Mouse (Mus musculus) forebrain, postnatal 0 days (tissue): Measurements from ENCODE around the gene Cfap20. TPM values are rescaled to one million over a fixed set of nuclear protein-coding genes. Genes with fewer than 3 reads are reported as not detected.
"Not testable (repeated sequence)": the region's sequence is repeated elsewhere in the genome, so short reads cannot be mapped to it uniquely, and the experiment has no call there.

Source experiments
- ATAC-seq: fragments of 200-750 bp; cut with Nextera tagmentation; 2 replicates; pipeline ENCODE4 v1.8.0; 2017; ENCODE audit warnings: mild to moderate bottlenecking, moderate library complexity
- DNase-seq: peaks from one replicate; pipeline ENCODE4 v3.0.0-alpha.2; 2015
- H3K27ac ChIP-seq: fragments of 300-500 bp; sonication (generic); 2 replicates; pipeline ENCODE4 v1.5.1; 2014; ENCODE audit warnings: low read depth, mild to moderate bottlenecking, antibody characterized with exemption, low read length, moderate library complexity, mixed read lengths
- H3K27me3 ChIP-seq: fragments of 300-500 bp; sonication (generic); 2 replicates; pipeline ENCODE4 v1.6.1; 2014; ENCODE audit warnings: mild to moderate bottlenecking, low read length, mixed read lengths; ENCODE audit not compliant: insufficient read depth
- H3K36me3 ChIP-seq: fragments of 300-500 bp; sonication (generic); 2 replicates; pipeline ENCODE4 v1.6.1; 2014; ENCODE audit warnings: mild to moderate bottlenecking, moderate library complexity; ENCODE audit not compliant: insufficient read depth
- H3K4me1 ChIP-seq: fragments of 300-500 bp; sonication (generic); 2 replicates; pipeline ENCODE4 v1.6.1; 2014; ENCODE audit warnings: antibody characterized with exemption; ENCODE audit not compliant: insufficient read depth
- H3K4me2 ChIP-seq: fragments of 300-500 bp; sonication (generic); 2 replicates; pipeline ENCODE4 v1.6.1; 2014; ENCODE audit warnings: low read depth, mild to moderate bottlenecking, moderate library complexity
- H3K4me3 ChIP-seq: fragments of 300-500 bp; sonication (generic); 2 replicates; pipeline ENCODE4 v1.5.1; 2014; ENCODE audit warnings: low read depth, low read length, mixed read lengths
- H3K9ac ChIP-seq: fragments of 300-500 bp; sonication (generic); 2 replicates; pipeline ENCODE4 v1.6.1; 2014; ENCODE audit warnings: mild to moderate bottlenecking
- H3K9me3 ChIP-seq: fragments of 300-500 bp; sonication (generic); 2 replicates; pipeline ENCODE4 v1.6.1; 2016; ENCODE audit warnings: low read length
- CTCF ChIP-seq: sonication (generic); IDR thresholded peaks from 2 replicates; pipeline ENCODE4 v1.5.1; 2016; ENCODE audit warnings: antibody characterized with exemption, control low read depth, low read depth
- WGBS: fragments of 180-500 bp; shearing (Covaris S2); extraction: QIAGEN DNeasy Blood & Tissue Kit; methylation state at CpG from one replicate; pipeline ENCODE4 v1.1.7; 2014; 5-methylcytosine and 5-hydroxymethylcytosine counted together
- polyA plus RNA-seq: library from polyadenylated mRNA; unstranded; fragments of >200 nt; fragmentation: Nextera tagmentation; extraction: Ambion mirVana; gene quantifications from 2 replicates; pipeline ENCODE4 v1.2.1, GENCODE M21; 2015
- total RNA-seq: library from RNA; depleted of rRNA; stranded (reverse); fragments of >200 nt; gene quantifications from 2 replicates; pipeline ENCODE4 v1.2.3, GENCODE M21; 2014

Cfap20 gene
- total and polyA plus RNA-seq, 2 experiments from 2014 or later, result 88.8 to 125 TPM

DNA sequence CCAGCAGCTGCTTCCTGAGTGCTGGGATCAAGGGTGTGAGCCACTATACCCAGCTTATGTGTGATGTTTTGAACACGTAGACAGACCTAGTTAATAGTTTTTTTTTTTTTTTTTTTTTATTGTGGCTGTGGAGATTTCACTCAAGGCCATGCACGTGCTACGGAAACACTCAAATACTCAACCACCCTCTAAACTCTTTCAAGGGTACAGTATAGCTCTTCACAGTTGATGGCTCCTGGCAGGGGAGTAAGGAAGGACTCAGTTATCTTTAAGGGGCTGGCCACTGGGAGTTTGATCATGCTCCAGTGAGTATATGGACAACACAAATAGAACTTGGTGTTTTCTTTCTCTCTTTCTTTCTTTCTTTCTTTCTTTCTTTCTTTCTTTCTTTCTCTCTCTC lies 50.2 kb downstream of the Cfap20 start:
- H3K36me3 ChIP-seq, result no peaks in the 10 kb centered on the region
- no peak overlapping the region for H3K27ac ChIP-seq
- H3K9ac ChIP-seq, result no peak overlapping the region
- H3K4me1 ChIP-seq, result no peaks in the 10 kb centered on the region
- DNase-seq (no peak), ATAC-seq (no peak)
- no peak overlapping the region for H3K4me3 ChIP-seq
- 89% methylated on average over 3 of the region's 3 CpGs for WGBS
- no peak overlapping the region for H3K4me2 ChIP-seq
- peaks cover 3% of the 10 kb centered on the region; the same call in 1 of the 2 replicates for H3K9me3 ChIP-seq
- no peaks in the 10 kb centered on the region for H3K27me3 ChIP-seq
- TF ChIP-seq CTCF, result no peak

DNA sequence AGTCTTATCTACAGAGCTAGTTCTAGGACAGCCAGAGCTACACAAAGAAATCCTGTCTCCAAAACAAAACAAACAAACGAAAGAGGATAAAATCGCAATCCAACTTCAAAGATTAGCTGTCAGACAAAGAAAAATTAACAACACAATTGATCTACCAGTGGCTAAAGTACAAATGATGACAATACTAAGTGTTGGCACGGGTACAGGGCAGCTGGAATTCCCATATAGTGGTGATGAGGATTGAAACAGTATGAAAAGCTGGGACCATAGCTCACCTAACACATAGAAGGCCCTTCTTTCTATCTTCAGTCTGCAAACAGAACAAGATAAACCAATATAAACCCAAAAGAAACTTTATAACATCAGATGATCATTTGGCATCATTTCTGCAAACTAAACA lies 53.1 kb downstream of the Cfap20 start:
- no peak for TF ChIP-seq CTCF
- peaks cover 3% of the 10 kb centered on the region; the same call in 1 of the 2 replicates for H3K9me3 ChIP-seq
- 87% methylated on average over 3 of the region's 3 CpGs for WGBS
- H3K36me3 ChIP-seq, result no peaks in the 10 kb centered on the region
- no peaks in the 10 kb centered on the region for H3K27me3 ChIP-seq
- no peak overlapping the region for H3K4me3 ChIP-seq
- ATAC-seq (no peak), DNase-seq (no peak)
- no peak overlapping the region for H3K4me2 ChIP-seq
- no peak overlapping the region for H3K9ac ChIP-seq
- H3K4me1 ChIP-seq, result no peaks in the 10 kb centered on the region
- no peak overlapping the region for H3K27ac ChIP-seq

DNA sequence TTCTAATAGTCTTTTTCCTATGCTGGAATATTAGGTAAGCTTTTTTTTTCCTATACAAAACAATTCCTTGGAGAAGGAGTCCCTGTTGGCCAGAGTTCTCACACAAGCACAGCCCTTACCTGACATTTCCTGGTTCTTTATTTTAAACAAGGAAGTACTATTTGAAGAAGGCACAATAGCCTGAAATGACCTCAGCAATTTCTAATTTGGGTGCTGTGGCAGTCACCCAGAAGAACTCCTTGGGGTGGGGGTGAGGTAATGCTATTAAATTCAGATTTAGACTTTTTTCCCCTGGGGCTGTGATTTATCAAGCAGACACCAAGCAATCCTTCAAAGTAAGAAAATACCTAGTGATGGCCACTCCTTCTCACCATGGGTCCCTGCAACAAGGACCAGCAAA lies 53.7 kb downstream of the Cfap20 start:
- Histone ChIP-seq H3K4me1 (no peaks in the 10 kb centered on the region), H3K4me2 (no peak overlapping the region), H3K27me3 (no peaks in the 10 kb centered on the region), H3K9ac (no peak overlapping the region), H3K4me3 (no peak overlapping the region), H3K36me3 (no peaks in the 10 kb centered on the region), H3K27ac (no peak overlapping the region), H3K9me3 (peaks cover 3% of the 10 kb centered on the region; the same call in 1 of the 2 replicates)
- TF ChIP-seq CTCF, result no peak
- DNase-seq (no peak), ATAC-seq (no peak)

DNA sequence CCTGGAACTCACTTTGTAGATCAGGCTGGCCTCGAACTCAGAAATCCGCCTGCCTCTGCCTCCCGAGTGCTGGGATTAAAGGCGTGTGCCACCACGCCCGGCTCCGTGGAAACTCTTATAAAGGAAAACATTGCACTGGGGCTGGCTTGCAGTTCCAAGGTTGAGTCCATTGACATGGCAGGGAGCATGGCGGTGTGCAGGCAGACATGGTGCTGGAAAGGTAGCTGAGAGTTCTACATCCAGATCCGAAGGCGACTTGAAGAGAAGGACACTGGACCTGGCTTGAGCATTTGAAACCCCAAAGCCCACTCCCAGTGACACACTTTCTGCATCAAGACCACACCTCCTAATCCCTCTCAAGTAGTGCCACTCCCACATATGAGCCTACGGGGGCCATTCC lies 55.7 kb downstream of the Cfap20 start:
- ATAC-seq, H3K4me1 ChIP-seq: not testable (repeated sequence)
- 97% methylated on average over 11 of the region's 11 CpGs for WGBS

DNA sequence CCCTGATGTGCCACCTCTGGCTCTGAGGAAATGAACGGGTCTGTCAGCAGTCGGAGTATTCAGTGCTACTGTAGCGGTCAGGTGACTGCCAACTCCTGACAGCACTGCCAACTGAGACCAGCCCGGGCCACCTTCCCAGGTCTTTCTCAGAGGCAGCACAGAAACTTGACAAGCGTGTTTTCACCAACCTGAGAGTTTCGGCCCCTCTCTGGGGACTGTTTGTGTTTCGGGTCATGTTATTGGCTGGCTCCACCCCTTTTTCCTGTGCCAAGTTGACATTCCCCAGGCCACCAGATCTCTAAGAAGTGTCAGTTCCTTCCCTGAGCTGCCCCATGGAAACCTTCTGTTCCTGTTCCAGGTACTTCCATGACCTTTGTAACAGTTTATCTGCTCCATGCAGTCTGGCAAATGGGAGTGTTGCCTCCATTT lies 56.8 kb downstream of the Cfap20 start:
- no peak for DNase-seq
- Histone ChIP-seq H3K36me3 (no peaks in the 10 kb centered on the region), H3K4me1 (no peaks in the 10 kb centered on the region), H3K27ac (no peak overlapping the region), H3K27me3 (no peaks in the 10 kb centered on the region), H3K4me3 (no peak overlapping the region), H3K9me3 (no peaks in the 10 kb centered on the region), H3K9ac (no peak overlapping the region), H3K4me2 (no peak overlapping the region)
- 50% methylated on average over 7 of the region's 7 CpGs for WGBS
- ATAC-seq, result no peak
- no peak for TF ChIP-seq CTCF

More for the DNA sequence above, 55.7 kb downstream of the Cfap20 start:
- H3K27ac ChIP-seq, H3K9ac ChIP-seq, H3K27me3 ChIP-seq, H3K36me3 ChIP-seq, H3K4me2 ChIP-seq, DNase-seq, H3K9me3 ChIP-seq, H3K4me3 ChIP-seq: not testable (repeated sequence)

DNA sequence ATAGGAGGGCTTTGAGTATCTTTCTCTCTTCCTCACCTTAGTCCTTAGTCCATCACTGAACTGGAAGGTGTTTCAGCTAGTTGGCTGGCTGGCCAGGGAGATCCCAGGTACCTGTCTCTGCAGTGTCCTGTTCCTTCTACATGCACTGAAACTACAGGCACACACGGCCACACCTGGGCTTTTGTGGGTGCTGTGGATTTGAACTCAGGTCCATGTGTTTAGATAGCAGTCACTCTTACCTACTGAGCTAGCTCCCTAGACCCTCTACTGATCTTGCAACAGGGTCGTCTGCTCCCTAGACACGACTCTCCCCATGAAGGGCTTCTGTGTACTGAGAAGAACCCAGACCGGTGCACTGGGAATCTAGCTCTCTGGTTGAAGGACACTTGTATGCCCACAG lies 57.6 kb downstream of the Cfap20 start:
- no peak overlapping the region for H3K9ac ChIP-seq
- ATAC-seq (no peak), DNase-seq (no peak)
- no peak for TF ChIP-seq CTCF
- H3K9me3 ChIP-seq, result no peaks in the 10 kb centered on the region
- WGBS, result 92% methylated on average over 4 of the region's 4 CpGs
- no peaks in the 10 kb centered on the region for H3K27me3 ChIP-seq
- H3K27ac ChIP-seq, result no peak overlapping the region
- no peaks in the 10 kb centered on the region for H3K36me3 ChIP-seq
- H3K4me3 ChIP-seq, result no peak overlapping the region
- no peaks in the 10 kb centered on the region for H3K4me1 ChIP-seq
- H3K4me2 ChIP-seq, result no peak overlapping the region

DNA sequence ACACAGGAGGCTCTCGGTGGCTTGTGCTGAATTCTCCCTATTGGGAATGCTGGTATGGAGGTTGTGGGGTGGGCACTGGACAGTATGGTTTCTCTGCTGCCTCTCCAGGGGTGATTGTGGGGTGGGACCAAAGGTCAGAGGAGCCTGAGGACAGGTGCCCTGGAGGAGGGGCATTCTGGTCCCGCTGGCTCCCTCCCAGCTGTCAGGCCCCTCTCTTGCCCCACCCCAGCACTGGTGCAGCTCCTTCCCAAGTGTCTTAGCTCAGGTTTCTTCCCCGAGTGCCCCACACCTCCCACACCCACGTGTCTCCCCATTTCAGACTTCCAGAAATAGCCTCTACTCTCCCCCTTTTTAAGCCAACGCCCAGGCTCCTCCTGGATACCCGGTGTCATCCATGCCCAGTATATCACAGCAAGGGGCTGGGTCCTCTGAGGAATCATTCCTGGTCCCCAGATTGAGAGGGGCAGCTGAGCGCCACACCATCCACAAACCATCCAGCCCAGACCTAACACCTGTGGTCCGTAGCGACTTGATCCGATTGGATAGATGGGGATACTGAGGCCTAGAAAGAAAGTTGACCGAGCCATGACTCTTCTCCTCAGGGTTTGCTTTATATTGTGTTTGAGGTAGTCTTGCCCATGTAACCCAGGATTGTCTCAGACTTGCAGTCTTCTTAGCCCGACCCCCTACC lies 58.2 kb downstream of the Cfap20 start:
- H3K36me3 ChIP-seq, result 0 out of 2 replicates have a peak, but pooled peaks cover 5% of the 10 kb centered on the region
- no peak overlapping the region for H3K27ac ChIP-seq
- no peak overlapping the region for H3K4me3 ChIP-seq
- H3K4me1 ChIP-seq, result no peaks in the 10 kb centered on the region
- H3K9me3 ChIP-seq, result no peaks in the 10 kb centered on the region
- no peaks in the 10 kb centered on the region for H3K27me3 ChIP-seq
- no peak overlapping the region for H3K9ac ChIP-seq
- DNase-seq (no peak), ATAC-seq (no peak)
- 85% methylated on average over 12 of the region's 12 CpGs for WGBS
- H3K4me2 ChIP-seq, result no peak overlapping the region
- no peak for TF ChIP-seq CTCF
